Mouse (Mus musculus) embryonic fibroblast, embryonic 13.5 days (primary cell): ENCODE results near the gene Mal.

Experiments
- CTCF ChIP-seq: IDR thresholded peaks from 2 replicates; pipeline ENCODE4 v1.5.1; 2011; ENCODE audit warnings: mild to moderate bottlenecking, control low read depth, low read length, moderate library complexity, borderline replicate concordance; ENCODE audit not compliant: insufficient read depth
- POLR2A ChIP-seq: IDR thresholded peaks from 2 replicates; pipeline ENCODE4 v1.6.1; 2011; ENCODE audit warnings: low read depth, mild to moderate bottlenecking, control low read depth, low read length, moderate library complexity

DNA sequence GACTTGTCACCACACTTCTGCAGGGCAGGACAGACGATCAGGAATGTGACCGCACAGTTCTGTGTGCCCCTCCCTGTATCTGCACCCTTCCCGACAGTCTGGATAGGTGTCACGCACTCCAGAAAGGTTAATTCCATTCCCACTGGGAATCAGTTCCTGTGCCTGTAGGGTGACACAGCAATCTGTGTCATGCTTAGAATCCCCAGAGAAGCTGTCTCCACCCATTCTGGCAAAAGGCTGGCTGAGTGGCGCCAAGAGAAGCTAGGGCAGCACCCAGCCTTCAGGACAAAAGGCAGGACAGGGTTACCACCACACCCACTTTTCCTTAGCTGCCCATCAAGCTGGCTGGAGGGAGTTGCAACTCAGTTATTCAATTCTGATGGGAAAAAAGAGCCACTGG is 6.6 kb downstream of the Mal start:
- TF ChIP-seq POLR2A = no peak
- TF ChIP-seq CTCF = no peak
